Mouse (Mus musculus) intestine, embryonic 14.5 days (tissue): ENCODE data around the gene Vmn1r5. TPM values are rescaled to one million over a fixed set of nuclear protein-coding genes. Genes with fewer than 3 reads are reported as not detected.

Experiments
- ATAC-seq: fragments of 200-750 bp; cut with Nextera tagmentation; replicated peaks from 2 replicates; pipeline ENCODE4 v1.8.0; 2017; ENCODE audit warnings: low read depth, moderate number of reproducible peaks, moderate TSS enrichment, moderate library complexity; ENCODE audit not compliant: low FRiP score, low TSS enrichment
- DNase-seq: peaks from one replicate; pipeline ENCODE4 v3.0.0-alpha.2; 2018; ENCODE audit warnings: low spot score
- H3K27ac ChIP-seq: fragments of 300-500 bp; sonication (generic); 2 replicates; pipeline ENCODE4 v1.5.1; 2014; ENCODE audit warnings: low read depth, mild to moderate bottlenecking, control low read depth
- H3K27me3 ChIP-seq: fragments of 300-500 bp; sonication (generic); replicated peaks from 2 replicates; pipeline ENCODE4 v1.6.1; 2014; ENCODE audit warnings: low read length, control low read depth; ENCODE audit not compliant: control insufficient read depth, insufficient read depth
- H3K36me3 ChIP-seq: fragments of 300-500 bp; sonication (generic); 2 replicates; pipeline ENCODE4 v1.6.1; 2014; ENCODE audit warnings: low read length, control low read depth; ENCODE audit not compliant: control insufficient read depth, insufficient read depth
- H3K4me1 ChIP-seq: fragments of 300-500 bp; sonication (generic); replicated peaks from 2 replicates; pipeline ENCODE4 v1.6.1; 2014; ENCODE audit warnings: low read length, control low read depth, mixed read lengths; ENCODE audit not compliant: control insufficient read depth, insufficient read depth
- H3K4me2 ChIP-seq: fragments of 300-500 bp; sonication (generic); 2 replicates; pipeline ENCODE4 v1.6.1; 2014; ENCODE audit warnings: low read length
- H3K4me3 ChIP-seq: fragments of 300-500 bp; sonication (generic); 2 replicates; pipeline ENCODE4 v1.5.1; 2014; ENCODE audit warnings: low read depth, low read length, control low read depth, mixed read lengths
- H3K9ac ChIP-seq: fragments of 300-500 bp; sonication (generic); 2 replicates; pipeline ENCODE4 v1.6.1; 2014; ENCODE audit warnings: mild to moderate bottlenecking, low read length
- H3K9me3 ChIP-seq: fragments of 300-500 bp; sonication (generic); 2 replicates; pipeline ENCODE4 v1.6.1; 2016; ENCODE audit warnings: low read length, control low read depth; ENCODE audit not compliant: control insufficient read depth
- WGBS: fragments of 180-500 bp; shearing (Covaris S2); extraction: QIAGEN DNeasy Blood & Tissue Kit; methylation state at CpG from one replicate; pipeline ENCODE4 v1.1.7; 2014; 5-methylcytosine and 5-hydroxymethylcytosine counted together
- polyA plus RNA-seq: library from polyadenylated mRNA; unstranded; fragments of >200 nt; fragmentation: Nextera tagmentation; extraction: Ambion mirVana; gene quantifications from 2 replicates; pipeline ENCODE4 v1.2.1, GENCODE M21; 2014

The Vmn1r5 gene
- not detected in 2 replicates for polyA plus RNA-seq

- Histone ChIP-seq H3K4me3 (no peak within 1 kb of the TSS), H3K27me3 (no peaks in the 10 kb centered on the region), H3K36me3 (no peaks in the 10 kb centered on the region), H3K27ac (no peak within 1 kb of the TSS), H3K4me2 (no peak within 1 kb of the TSS), H3K4me1 (no peaks in the 10 kb centered on the region), H3K9ac (no peak within 1 kb of the TSS), H3K9me3 (no peaks in the 10 kb centered on the region)
- DNase-seq = no peak
- no peak for ATAC-seq
Observed at GRCm38 (mm10) chr6:56969973-56970372, at the start of gene Vmn1r5. Vmn1r5 (plus strand) TSS chr6:56970273.

GRCm38 (mm10) chr6:56923331-56923725 lies 46.7 kb upstream of the Vmn1r5 start:
- H3K9me3 ChIP-seq = no peaks in the 10 kb centered on the region
- peak overlapping the region; percentile 52 for H3K4me3 ChIP-seq
- H3K4me2 ChIP-seq = peak overlapping the region; percentile 65
- H3K27me3 ChIP-seq = no peaks in the 10 kb centered on the region
- WGBS = under 1% methylated on average over 25 of the region's 25 CpGs
- no peaks in the 10 kb centered on the region for H3K36me3 ChIP-seq
- DNase-seq (peak; percentile 87), ATAC-seq (no peak)
- H3K9ac ChIP-seq = peak overlapping the region; percentile 49
- H3K4me1 ChIP-seq = peaks cover 4% of the 10 kb centered on the region; the same call in 1 of the 2 replicates
- H3K27ac ChIP-seq = peak overlapping the region; percentile 82; the same call in 1 of the 2 replicates

- Histone ChIP-seq H3K4me3 (peak within 1 kb of the TSS; percentile 52), H3K27ac (peak within 1 kb of the TSS; percentile 82), H3K36me3 (no peaks in the 10 kb centered on the region), H3K27me3 (no peaks in the 10 kb centered on the region), H3K4me1 (peaks cover 4% of the 10 kb centered on the region; the same call in 1 of the 2 replicates), H3K9me3 (no peaks in the 10 kb centered on the region), H3K9ac (peak within 1 kb of the TSS; percentile 49), H3K4me2 (peak within 1 kb of the TSS; percentile 65)
- DNase-seq (peak; percentile 95), ATAC-seq (peak; percentile 97)
- 3% methylated on average over 64 of the region's 64 CpGs for WGBS
Observed at GRCm38 (mm10) chr6:56923726-56924707, 46.1 kb upstream of the Vmn1r5 start, which contains the start of the genes Nt5c3 and Vmn1r4. Nt5c3 (minus strand) TSS chr6:56923932. Vmn1r4 (plus strand) TSS chr6:56924015.

GRCm38 (mm10) chr6:56931648-56932415 lies 38.2 kb upstream of the Vmn1r5 start:
- H3K36me3 ChIP-seq = no peaks in the 10 kb centered on the region
- no peak overlapping the region for H3K9ac ChIP-seq
- H3K4me3 ChIP-seq = no peak overlapping the region
- H3K27me3 ChIP-seq = no peaks in the 10 kb centered on the region
- H3K27ac ChIP-seq = no peak overlapping the region
- WGBS = 67% methylated on average over 4 of the region's 4 CpGs
- no peaks in the 10 kb centered on the region for H3K4me1 ChIP-seq
- H3K4me2 ChIP-seq = no peak overlapping the region
- no peak for ATAC-seq
- DNase-seq = no peak
- no peaks in the 10 kb centered on the region for H3K9me3 ChIP-seq

- Histone ChIP-seq H3K9me3 (no peaks in the 10 kb centered on the region), H3K4me1 (no peaks in the 10 kb centered on the region), H3K9ac (no peak overlapping the region), H3K4me3 (no peak overlapping the region), H3K36me3 (no peaks in the 10 kb centered on the region), H3K27ac (no peak overlapping the region), H3K27me3 (no peaks in the 10 kb centered on the region), H3K4me2 (no peak overlapping the region)
- ATAC-seq (no peak), DNase-seq (no peak)
- 63% methylated on average over 2 of the region's 2 CpGs for WGBS
Observed at GRCm38 (mm10) chr6:56932464-56932863, 37.6 kb upstream of the Vmn1r5 start.

GRCm38 (mm10) chr6:56934366-56934765 lies 35.7 kb upstream of the Vmn1r5 start:
- Histone ChIP-seq H3K27me3 (no peaks in the 10 kb centered on the region), H3K4me3 (no peak overlapping the region), H3K9me3 (no peaks in the 10 kb centered on the region), H3K9ac (no peak overlapping the region), H3K4me2 (no peak overlapping the region), H3K4me1 (no peaks in the 10 kb centered on the region), H3K36me3 (no peaks in the 10 kb centered on the region), H3K27ac (no peak overlapping the region)
- no peak for DNase-seq
- ATAC-seq = no peak
- WGBS = 86% methylated on average over 4 of the region's 4 CpGs

GRCm38 (mm10) chr6:56956436-56956835 lies 13.6 kb upstream of the Vmn1r5 start:
- Histone ChIP-seq H3K36me3 (no peaks in the 10 kb centered on the region), H3K9me3 (no peaks in the 10 kb centered on the region), H3K4me2 (no peak overlapping the region), H3K27ac (no peak overlapping the region), H3K27me3 (no peaks in the 10 kb centered on the region), H3K4me3 (no peak overlapping the region), H3K9ac (no peak overlapping the region), H3K4me1 (no peaks in the 10 kb centered on the region)
- WGBS = 76% methylated on average over 5 of the region's 5 CpGs
- no peak for DNase-seq
- no peak for ATAC-seq

GRCm38 (mm10) chr6:56996943-56997342 lies 26.9 kb downstream of the Vmn1r5 start, which contains the start of gene Vmn1r6:
Vmn1r6 (plus strand) TSS chr6:56997243.
- Histone ChIP-seq H3K9me3 (no peaks in the 10 kb centered on the region), H3K4me1 (no peaks in the 10 kb centered on the region), H3K36me3 (no peaks in the 10 kb centered on the region), H3K9ac (no peak within 1 kb of the TSS), H3K27ac (no peak within 1 kb of the TSS), H3K4me3 (no peak within 1 kb of the TSS), H3K4me2 (no peak within 1 kb of the TSS), H3K27me3 (no peaks in the 10 kb centered on the region)
- 82% methylated on average over 2 of the region's 2 CpGs for WGBS
- ATAC-seq = no peak
- no peak for DNase-seq
